Mouse (Mus musculus): ENCODE data around the gene Cpox. TPM values are rescaled to one million over a fixed set of nuclear protein-coding genes. Genes with fewer than 3 reads are reported as not detected.

The Cpox gene
- polyA plus RNA-seq (2016; fragmentation: Nextera tagmentation; extraction: Ambion mirVana) = 18.4 and 22.5 TPM in 2 replicates

- H3K9ac ChIP-seq = peak within 1 kb of the TSS; percentile 88
- peak within 1 kb of the TSS; percentile 87 for H3K27ac ChIP-seq
- no peaks in the 10 kb centered on the region for H3K27me3 ChIP-seq
- ATAC-seq (ENCODE audit: low FRiP score) = peak; percentile 100
- peak within 1 kb of the TSS; percentile 95 for H3K4me3 ChIP-seq
- under 1% methylated on average over 46 of the region's 51 CpGs for WGBS
- H3K4me1 ChIP-seq = peaks cover 8% of the 10 kb centered on the region
- peaks cover 16% of the 10 kb centered on the region for H3K36me3 ChIP-seq
- no peaks in the 10 kb centered on the region for H3K9me3 ChIP-seq (replicated peaks)
- H3K4me2 ChIP-seq (replicated peaks) = peak within 1 kb of the TSS; percentile 75
Measured at GRCm38 (mm10) chr16:58669917-58670630, at the start of gene Cpox. TSS of gene Cpox (plus strand) at chr16:58670292.

- Histone ChIP-seq H3K27me3 (no peaks in the 10 kb centered on the region), H3K4me1 (no peaks in the 10 kb centered on the region), H3K9ac (no peak overlapping the region), H3K4me3 (no peak overlapping the region), H3K4me2 (replicated peaks) (no peak overlapping the region), H3K36me3 (no peaks in the 10 kb centered on the region), H3K9me3 (replicated peaks) (no peaks in the 10 kb centered on the region), H3K27ac (no peak overlapping the region)
- ATAC-seq (ENCODE audit: low FRiP score) = no peak
- WGBS = 92% methylated on average over 3 of the region's 3 CpGs
Measured at GRCm38 (mm10) chr16:58622377-58622776, 47.7 kb upstream of the Cpox start.

- no peak for ATAC-seq (ENCODE audit: low FRiP score)
- 86% methylated on average over 4 of the region's 4 CpGs for WGBS
- H3K27me3 ChIP-seq = no peaks in the 10 kb centered on the region
Measured at GRCm38 (mm10) chr16:58623114-58623513, 47.0 kb upstream of the Cpox start.

GRCm38 (mm10) chr16:58623944-58624343 is 46.1 kb upstream of the Cpox start:
- H3K27me3 ChIP-seq = no peaks in the 10 kb centered on the region
- no peaks in the 10 kb centered on the region for H3K9me3 ChIP-seq (replicated peaks)
- 93% methylated on average over 6 of the region's 6 CpGs for WGBS
- no peak for ATAC-seq (ENCODE audit: low FRiP score)
- no peak overlapping the region for H3K27ac ChIP-seq
- no peaks in the 10 kb centered on the region for H3K36me3 ChIP-seq
- no peak overlapping the region for H3K4me3 ChIP-seq
- no peak overlapping the region for H3K4me2 ChIP-seq (replicated peaks)
- no peak overlapping the region for H3K9ac ChIP-seq
- H3K4me1 ChIP-seq = no peaks in the 10 kb centered on the region

More at GRCm38 (mm10) chr16:58623114-58623513, 47.0 kb upstream of the Cpox start:
- no peak overlapping the region for H3K27ac ChIP-seq
- H3K4me3 ChIP-seq = no peak overlapping the region
- no peaks in the 10 kb centered on the region for H3K4me1 ChIP-seq
- H3K9ac ChIP-seq = no peak overlapping the region
- H3K36me3 ChIP-seq = no peaks in the 10 kb centered on the region
- no peaks in the 10 kb centered on the region for H3K9me3 ChIP-seq (replicated peaks)
- no peak overlapping the region for H3K4me2 ChIP-seq (replicated peaks)

GRCm38 (mm10) chr16:58627597-58628335 is 42.3 kb upstream of the Cpox start:
- Histone ChIP-seq H3K9me3 (replicated peaks) (no peaks in the 10 kb centered on the region), H3K4me1 (no peaks in the 10 kb centered on the region), H3K9ac (no peak overlapping the region), H3K27me3 (no peaks in the 10 kb centered on the region), H3K4me2 (replicated peaks) (no peak overlapping the region), H3K4me3 (no peak overlapping the region), H3K27ac (no peak overlapping the region), H3K36me3 (no peaks in the 10 kb centered on the region)
- 92% methylated on average over 4 of the region's 4 CpGs for WGBS
- no peak for ATAC-seq (ENCODE audit: low FRiP score)

- WGBS = 100% methylated on average over 2 of the region's 2 CpGs
- Histone ChIP-seq H3K4me2 (replicated peaks) (no peak overlapping the region), H3K4me3 (no peak overlapping the region), H3K9me3 (replicated peaks) (no peaks in the 10 kb centered on the region), H3K36me3 (no peaks in the 10 kb centered on the region), H3K27me3 (no peaks in the 10 kb centered on the region), H3K9ac (no peak overlapping the region), H3K4me1 (no peaks in the 10 kb centered on the region), H3K27ac (no peak overlapping the region)
- ATAC-seq (ENCODE audit: low FRiP score) = no peak
Measured at GRCm38 (mm10) chr16:58628336-58628680, 41.8 kb upstream of the Cpox start.

- Histone ChIP-seq H3K36me3 (no peaks in the 10 kb centered on the region), H3K9me3 (replicated peaks) (no peaks in the 10 kb centered on the region), H3K4me2 (replicated peaks) (no peak overlapping the region), H3K27me3 (no peaks in the 10 kb centered on the region), H3K4me1 (no peaks in the 10 kb centered on the region), H3K9ac (no peak overlapping the region), H3K27ac (no peak overlapping the region), H3K4me3 (no peak overlapping the region)
- ATAC-seq (ENCODE audit: low FRiP score) = no peak
- WGBS = 93% methylated on average over 5 of the region's 5 CpGs
Measured at GRCm38 (mm10) chr16:58628968-58629367, 41.1 kb upstream of the Cpox start.

- WGBS = 71% methylated on average over 2 of the region's 2 CpGs
- no peaks in the 10 kb centered on the region for H3K4me1 ChIP-seq
- no peak overlapping the region for H3K9ac ChIP-seq
- no peak overlapping the region for H3K4me2 ChIP-seq (replicated peaks)
- H3K27me3 ChIP-seq = no peaks in the 10 kb centered on the region
- ATAC-seq (ENCODE audit: low FRiP score) = no peak
- H3K36me3 ChIP-seq = no peaks in the 10 kb centered on the region
- H3K4me3 ChIP-seq = no peak overlapping the region
- H3K27ac ChIP-seq = no peak overlapping the region
- no peaks in the 10 kb centered on the region for H3K9me3 ChIP-seq (replicated peaks)
Measured at GRCm38 (mm10) chr16:58629736-58630135, 40.4 kb upstream of the Cpox start.

- no peak for ATAC-seq (ENCODE audit: low FRiP score)
Measured at GRCm38 (mm10) chr16:58635866-58636265, 34.2 kb upstream of the Cpox start.

GRCm38 (mm10) chr16:58637448-58637847 is 32.6 kb upstream of the Cpox start:
- H3K27ac ChIP-seq = no peak overlapping the region
- no peaks in the 10 kb centered on the region for H3K36me3 ChIP-seq
- no peaks in the 10 kb centered on the region for H3K9me3 ChIP-seq (replicated peaks)
- H3K27me3 ChIP-seq = no peaks in the 10 kb centered on the region
- no peak overlapping the region for H3K4me3 ChIP-seq
- no peak overlapping the region for H3K9ac ChIP-seq
- 83% methylated on average over 4 of the region's 4 CpGs for WGBS
- ATAC-seq (ENCODE audit: low FRiP score) = no peak
- H3K4me2 ChIP-seq (replicated peaks) = no peak overlapping the region
- no peaks in the 10 kb centered on the region for H3K4me1 ChIP-seq

More at GRCm38 (mm10) chr16:58635866-58636265, 34.2 kb upstream of the Cpox start:
- Histone ChIP-seq H3K4me3 (no peak overlapping the region), H3K9ac (no peak overlapping the region), H3K4me1 (no peaks in the 10 kb centered on the region), H3K27ac (no peak overlapping the region), H3K4me2 (replicated peaks) (no peak overlapping the region), H3K36me3 (no peaks in the 10 kb centered on the region), H3K9me3 (replicated peaks) (no peaks in the 10 kb centered on the region), H3K27me3 (no peaks in the 10 kb centered on the region)
- WGBS = 59% methylated on average over 2 of the region's 2 CpGs

GRCm38 (mm10) chr16:58638016-58638415 is 32.1 kb upstream of the Cpox start:
- no peak overlapping the region for H3K27ac ChIP-seq
- no peaks in the 10 kb centered on the region for H3K36me3 ChIP-seq
- H3K4me2 ChIP-seq (replicated peaks) = no peak overlapping the region
- no peak overlapping the region for H3K4me3 ChIP-seq
- H3K4me1 ChIP-seq = no peaks in the 10 kb centered on the region
- H3K27me3 ChIP-seq = no peaks in the 10 kb centered on the region
- ATAC-seq (ENCODE audit: low FRiP score) = no peak
- 86% methylated on average over 7 of the region's 7 CpGs for WGBS
- H3K9ac ChIP-seq = no peak overlapping the region
- H3K9me3 ChIP-seq (replicated peaks) = no peaks in the 10 kb centered on the region

- no peaks in the 10 kb centered on the region for H3K9me3 ChIP-seq (replicated peaks)
- no peak within 1 kb of the TSS for H3K9ac ChIP-seq
- H3K4me3 ChIP-seq = no peak within 1 kb of the TSS
- H3K4me2 ChIP-seq (replicated peaks) = no peak within 1 kb of the TSS
- no peak for ATAC-seq (ENCODE audit: low FRiP score)
- no peaks in the 10 kb centered on the region for H3K4me1 ChIP-seq
- no peaks in the 10 kb centered on the region for H3K27me3 ChIP-seq
- WGBS = 86% methylated on average over 3 of the region's 3 CpGs
- H3K27ac ChIP-seq = no peak within 1 kb of the TSS
- no peaks in the 10 kb centered on the region for H3K36me3 ChIP-seq
Measured at GRCm38 (mm10) chr16:58638689-58639175, 31.4 kb upstream of the Cpox start, which contains the start of gene E330017A01Rik. TSS of gene E330017A01Rik (minus strand) at chr16:58638739.

All from hindbrain, embryonic 12.5 days (tissue).